Comparison of ENCODE assay signal across 29 mouse cellular contexts in the genomic region with DNA sequence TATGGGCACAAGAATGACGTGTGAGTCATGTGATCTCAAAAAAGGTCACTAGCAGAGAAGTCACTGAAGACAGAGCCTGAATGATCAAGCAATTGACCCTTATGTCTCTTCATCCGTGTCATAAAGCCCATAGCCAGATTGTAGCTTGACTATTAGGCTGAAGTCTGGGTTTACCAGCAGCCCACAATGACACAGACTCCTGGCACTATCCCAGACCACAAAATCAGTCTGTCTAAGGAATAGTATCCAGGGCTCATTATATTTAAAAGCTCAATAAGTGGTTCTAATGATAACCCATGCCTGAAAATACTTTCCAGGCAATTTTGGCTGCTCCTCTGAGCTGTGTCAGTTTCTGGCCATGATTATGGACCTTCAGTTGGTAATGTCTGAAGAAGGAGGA. TPM values are rescaled to one million over a fixed set of nuclear protein-coding genes. Genes with fewer than 3 reads are reported as not detected.
A peak's percentile ranks its signal among the peaks of the same experiment; 100 is the strongest.
DNase-seq lines count a peak whose midpoint lies in the region; ATAC-seq and TF ChIP-seq lines count a peak whose summit lies in the region.
"Had no signal": no experiment of that assay in that cellular context is flagged by ENCODE, and none has a peak within 500 bp of the region (broad histone marks: within the 10 kb centered on the region; RNA-seq: fewer than 3 reads in every experiment).

No protein-coding gene starts in this region.

- H3K9ac ChIP-seq in neural tube, embryonic 15.5 days (replicated peaks): no peak overlapping the region
- H3K9ac ChIP-seq in forebrain, embryonic 11.5 days (ENCODE audit: low read length): no peak overlapping the region
- H3K9ac ChIP-seq: embryonic facial prominence, embryonic 12.5 days; embryonic facial prominence, embryonic 15.5 days; forebrain, embryonic 13.5 days; forebrain, embryonic 15.5 days; forebrain, postnatal 0 days had no signal

- H3K36me3 ChIP-seq in kidney, adult 2 months (ENCODE audit: control insufficient read depth, insufficient read depth, low read length): no peaks in the 10 kb centered on the region
- H3K36me3 ChIP-seq in neural tube, embryonic 15.5 days: no peaks in the 10 kb centered on the region
- no peaks in the 10 kb centered on the region for H3K36me3 ChIP-seq in forebrain, embryonic 11.5 days (ENCODE audit: control insufficient read depth, insufficient read depth, low read length)
- H3K36me3 ChIP-seq: embryonic facial prominence, embryonic 12.5 days; embryonic facial prominence, embryonic 15.5 days; forebrain, embryonic 10.5 days; forebrain, embryonic 15.5 days; G1E had no signal

- H3K27ac ChIP-seq in kidney, adult 2 months (ENCODE audit: insufficient read depth, low read depth, low read length): no peak overlapping the region
- no peak overlapping the region for H3K27ac ChIP-seq in neural tube, embryonic 15.5 days (replicated peaks)
- H3K27ac ChIP-seq in forebrain, embryonic 11.5 days (ENCODE audit: low read depth, low read length): no peak overlapping the region
- H3K27ac ChIP-seq: embryonic facial prominence, embryonic 12.5 days; embryonic facial prominence, embryonic 15.5 days; forebrain, embryonic 10.5 days; forebrain, embryonic 13.5 days; forebrain, embryonic 15.5 days had no signal

- WGBS in kidney, adult 2 months: 38% methylated on average over 2 of the region's 2 CpGs
- 68% methylated on average over 2 of the region's 2 CpGs for WGBS in neural tube, embryonic 15.5 days
- 82% methylated on average over 2 of the region's 2 CpGs for WGBS in forebrain, embryonic 11.5 days

- no peak overlapping the region for H3K4me3 ChIP-seq in kidney, adult 2 months (ENCODE audit: insufficient read depth, low read depth, low read length)
- no peak overlapping the region for H3K4me3 ChIP-seq in neural tube, embryonic 15.5 days (replicated peaks)
- H3K4me3 ChIP-seq in forebrain, embryonic 11.5 days (ENCODE audit: low read depth, low read length): no peak overlapping the region
- H3K4me3 ChIP-seq: embryonic facial prominence, embryonic 12.5 days; embryonic facial prominence, embryonic 15.5 days; erythroblast, embryonic 14.5 days; forebrain, embryonic 10.5 days; forebrain, embryonic 13.5 days; forebrain, embryonic 15.5 days had no signal

- H3K4me2 ChIP-seq in neural tube, embryonic 15.5 days: no peak overlapping the region
- no peak overlapping the region for H3K4me2 ChIP-seq in forebrain, embryonic 11.5 days (ENCODE audit: low read depth, low read length, severe bottlenecking)
- H3K4me2 ChIP-seq: embryonic facial prominence, embryonic 12.5 days; embryonic facial prominence, embryonic 15.5 days; forebrain, embryonic 13.5 days; forebrain, embryonic 15.5 days had no signal

- TF ChIP-seq POLR2A in kidney, adult 2 months (IDR thresholded peaks at IDR 0.05; ENCODE audit: low read depth, low read length): no peak

- H3K27me3 ChIP-seq in kidney, adult 2 months (replicated peaks; ENCODE audit: control insufficient read depth, insufficient read depth, low read length): no peaks in the 10 kb centered on the region
- H3K27me3 ChIP-seq in neural tube, embryonic 15.5 days (replicated peaks): no peaks in the 10 kb centered on the region
- no peaks in the 10 kb centered on the region for H3K27me3 ChIP-seq in forebrain, embryonic 11.5 days (ENCODE audit: control insufficient read depth, insufficient read depth, low read length)
- H3K27me3 ChIP-seq: CH12.LX; embryonic facial prominence, embryonic 12.5 days; embryonic facial prominence, embryonic 15.5 days; forebrain, embryonic 13.5 days; forebrain, embryonic 15.5 days had no signal

- no peaks in the 10 kb centered on the region for H3K4me1 ChIP-seq in kidney, adult 2 months (ENCODE audit: control insufficient read depth, insufficient read depth, low read length)
- no peaks in the 10 kb centered on the region for H3K4me1 ChIP-seq in neural tube, embryonic 15.5 days
- no peaks in the 10 kb centered on the region for H3K4me1 ChIP-seq in forebrain, embryonic 11.5 days (replicated peaks; ENCODE audit: control insufficient read depth, insufficient read depth, low read length)
- H3K4me1 ChIP-seq: embryonic facial prominence, embryonic 12.5 days; embryonic facial prominence, embryonic 15.5 days; forebrain, embryonic 10.5 days; forebrain, embryonic 13.5 days; forebrain, embryonic 15.5 days had no signal

- peak; percentile 9 for DNase-seq in kidney, adult 2 months
- no peak for DNase-seq in kidney, postnatal 14 days
- DNase-seq in 3T3-L1 (ENCODE audit: low read depth, low spot score) (peak; percentile 72), MN1 (ENCODE audit: low spot score) (peak; percentile 13), NIH3T3 (ENCODE audit: low read depth) (peak; percentile 57)
- no peak for DNase-seq in forebrain, embryonic 11.5 days (ENCODE audit: low spot score)
- DNase-seq in heart, adult 8-10 months (ENCODE audit: low spot score): no peak
- DNase-seq: adrenal gland, adult 8-10 months; adrenal gland, postnatal 14 days; adrenal gland, postnatal 36 days; B cell, adult 2 months; cerebellum, adult 11-12 months; cerebellum, adult 2 months; cerebellum, adult 9-11 months; cerebellum, postnatal 14 days; cerebellum, postnatal 36 days; embryo, embryonic 11 days; forebrain, postnatal 0 days had no signal

- H3K9me3 ChIP-seq in neural tube, embryonic 15.5 days (replicated peaks): no peaks in the 10 kb centered on the region
- no peaks in the 10 kb centered on the region for H3K9me3 ChIP-seq in forebrain, embryonic 11.5 days (ENCODE audit: control insufficient read depth, low read length)
- H3K9me3 ChIP-seq: embryonic facial prominence, embryonic 12.5 days; embryonic facial prominence, embryonic 15.5 days; forebrain, embryonic 10.5 days; forebrain, embryonic 13.5 days; forebrain, embryonic 15.5 days; G1E had no signal

- TF ChIP-seq CTCF in kidney, adult 2 months (conservative IDR thresholded peaks at IDR 0.05; ENCODE audit: insufficient read depth, insufficient read length, low read depth, low read length): no peak

- ATAC-seq in neural tube, embryonic 15.5 days (ENCODE audit: low FRiP score): no peak
- ATAC-seq in forebrain, embryonic 11.5 days (replicated peaks; ENCODE audit: low FRiP score): no peak
- ATAC-seq: activated CD4-positive, CD25-positive, alpha-beta regulatory T cell, adult 4 months; CD4-positive, CD25-positive, alpha-beta regulatory T cell, adult 4 months; forebrain, embryonic 13.5 days; forebrain, embryonic 15.5 days; forebrain, postnatal 0 days had no signal

RNA-seq across cellular contexts. Expression of gene Cacul1, which starts 59.2 kb away (rescaled TPM):
- polyA plus RNA-seq in kidney, adult 2 months (2012; rRNA removed): 13.9 and 14.0 TPM in 2 replicates
- polyA plus RNA-seq in neural tube, embryonic 15.5 days (2015; fragmentation: Nextera tagmentation; extraction: Ambion mirVana): 21.7 and 23.5 TPM in 2 replicates
- 36.5 and 41.1 TPM in 2 replicates for polyA plus RNA-seq in forebrain, embryonic 11.5 days (2014; fragmentation: Nextera tagmentation; extraction: Ambion mirVana)
- 10 to 100 TPM; 24.8 to 30.4 (median 27.9) TPM for total RNA-seq in heart, adult 8-10 months (2022)

Comparison
In these comparisons a context has a peak if more than half of its experiments do, and no peak if none do; other contexts are left out.
1. DNase-seq: peak in kidney, adult 2 months (single experiment), 3T3-L1 (single experiment), MN1 (single experiment) and NIH3T3 (single experiment); none in kidney, postnatal 14 days (single experiment), forebrain, embryonic 11.5 days (single experiment) and heart, adult 8-10 months (single experiment).